Mouse (Mus musculus) cerebellum, adult 9-11 months (tissue): ENCODE measurements at regions not wholly inside any gene's neighbourhood (a gene's known extent, or its start where the extent isn't known, plus 50 kb on each side); places are given as distances from the start of the nearest gene placed in this dataset.

ENCODE experiments used
- DNase-seq: peaks from one replicate; pipeline ENCODE4 v3.0.0; 2022

DNA sequence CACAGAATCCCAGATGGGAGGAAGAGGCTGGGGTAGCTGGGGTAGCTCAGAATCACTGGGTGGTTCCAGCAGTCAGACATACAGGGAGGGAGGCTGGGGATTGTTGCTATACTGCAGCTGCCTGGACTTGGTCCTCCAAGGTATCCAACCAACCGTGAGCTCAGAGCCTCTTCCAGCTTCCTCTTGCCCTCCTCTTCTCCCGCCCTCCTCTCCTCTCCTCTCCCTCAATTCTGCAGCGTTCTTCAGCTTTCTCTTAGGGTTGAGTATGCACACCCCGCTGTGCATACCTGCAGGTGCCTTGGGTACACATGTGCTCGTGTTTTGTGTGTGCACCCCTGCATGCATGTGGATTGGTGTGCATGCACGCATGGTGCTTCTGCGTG, 81.6 kb downstream of the Cstad start:
- DNase-seq, result no peak

DNA sequence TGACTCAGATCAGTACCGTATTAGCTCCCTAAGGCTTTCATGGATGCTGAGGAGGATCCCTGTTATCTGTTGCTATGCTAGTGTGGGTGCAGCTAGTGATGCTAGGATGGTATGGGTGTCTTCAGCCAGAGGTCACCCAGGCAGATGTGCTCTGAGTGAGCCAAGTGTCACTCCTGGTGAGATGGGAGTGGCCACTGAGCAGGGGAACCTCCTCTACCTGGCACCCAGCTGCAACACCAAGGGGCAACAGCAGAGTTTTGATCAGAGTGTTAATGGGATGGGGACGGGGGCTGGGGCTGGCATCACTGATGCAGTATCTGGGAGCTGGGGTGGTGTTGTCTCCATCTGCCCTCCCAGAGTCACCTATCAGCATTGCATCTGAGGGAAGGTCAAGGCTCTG, 81.0 kb downstream of the Cstad start:
- no peak for DNase-seq

DNA sequence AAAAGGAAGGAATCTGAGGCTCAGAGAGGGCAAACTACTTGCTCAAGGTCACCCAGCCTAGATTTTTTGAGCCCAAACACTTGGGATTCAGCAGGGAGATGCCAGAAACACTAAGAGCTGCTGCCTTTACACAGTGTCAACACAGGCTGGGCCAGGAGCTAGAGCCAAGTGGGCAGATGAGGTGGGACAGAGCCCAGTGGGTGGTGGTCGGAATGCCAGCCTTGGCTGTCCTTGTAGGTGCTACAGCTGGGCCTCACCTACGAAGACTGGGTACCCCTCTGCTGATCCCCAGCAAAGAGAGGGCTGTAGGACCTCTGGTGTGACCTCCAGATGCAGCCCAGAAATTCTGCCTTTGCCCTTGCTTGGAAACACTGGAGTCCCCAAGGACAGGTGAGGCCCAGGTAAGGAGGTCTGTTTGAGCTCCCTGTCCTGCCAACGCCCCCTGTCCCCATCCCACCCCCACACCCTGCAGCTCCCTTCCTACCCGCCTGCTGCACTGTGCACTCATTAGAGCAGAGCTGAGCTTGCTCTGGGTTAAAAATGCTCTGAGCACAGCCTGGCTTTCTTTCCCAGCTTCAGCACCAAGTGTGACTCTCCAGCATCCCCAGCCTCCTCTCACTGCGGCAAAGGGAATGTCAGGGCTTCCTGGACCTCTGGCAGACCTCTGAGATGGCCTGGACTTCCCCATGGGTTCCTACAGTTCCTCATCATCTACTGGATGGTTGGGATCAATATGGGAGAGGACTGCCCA, 76.2 kb downstream of the Cstad start:
- DNase-seq, result no peak

DNA sequence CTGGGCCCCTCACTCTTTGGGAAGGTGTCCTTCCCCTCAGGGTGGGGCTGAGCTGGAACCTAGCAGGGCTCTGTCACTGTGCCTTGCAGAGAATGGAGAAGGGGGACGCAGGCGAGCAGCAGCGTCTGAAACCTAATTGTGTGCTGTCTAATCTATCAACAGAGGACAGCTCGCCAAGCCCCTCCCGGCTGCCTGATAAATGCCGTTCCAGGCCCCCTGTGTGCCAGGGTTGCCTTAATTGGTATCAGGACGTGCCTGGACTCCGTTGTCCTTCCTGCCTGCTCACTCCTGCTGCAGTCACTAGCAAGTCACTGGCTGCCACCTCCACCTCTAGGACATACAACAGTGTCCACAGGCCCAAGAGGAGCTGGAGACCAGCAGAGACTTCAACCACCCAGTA, 72.6 kb downstream of the Cstad start:
- DNase-seq, result no peak

DNA sequence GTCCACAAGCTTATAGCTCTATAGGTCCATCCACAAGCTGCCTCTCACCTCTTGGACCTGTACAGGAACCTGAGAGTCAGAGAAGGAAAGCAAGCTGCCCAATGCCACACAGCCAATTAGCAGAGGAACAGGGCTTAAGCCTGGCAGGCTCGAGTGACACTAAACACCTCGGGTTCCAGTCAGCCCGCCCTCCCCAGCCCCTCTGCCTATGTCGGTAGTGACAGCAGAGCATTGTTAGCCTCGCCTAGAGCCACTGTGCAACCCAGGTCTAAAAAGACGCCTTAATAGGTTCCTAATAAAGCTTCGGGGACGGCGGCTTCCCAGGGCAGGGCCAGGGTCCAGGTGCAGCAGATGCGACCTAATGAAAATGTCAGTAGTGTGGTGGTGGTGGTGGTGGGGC, 66.3 kb downstream of the Cstad start:
- DNase-seq, result no peak

DNA sequence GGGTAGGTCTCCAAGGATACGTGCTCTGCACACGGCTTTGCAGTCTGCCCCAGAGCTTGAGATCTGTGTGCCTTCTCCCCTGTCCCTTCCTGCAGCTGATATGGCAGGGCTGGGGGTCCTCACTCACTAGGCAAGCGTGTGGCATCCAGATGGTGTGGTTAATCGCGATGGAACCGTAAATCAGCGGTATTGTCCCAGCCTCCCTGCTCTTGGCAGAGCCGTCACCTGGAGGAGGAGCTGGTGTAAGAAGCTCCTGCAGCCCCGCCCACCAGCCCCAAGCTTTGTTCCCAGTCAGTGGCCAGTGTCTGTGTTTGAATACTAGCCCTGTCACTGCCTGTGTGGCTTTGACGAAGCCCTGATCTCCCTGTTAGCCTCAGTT, 65.8 kb downstream of the Cstad start:
- DNase-seq, result no peak

DNA sequence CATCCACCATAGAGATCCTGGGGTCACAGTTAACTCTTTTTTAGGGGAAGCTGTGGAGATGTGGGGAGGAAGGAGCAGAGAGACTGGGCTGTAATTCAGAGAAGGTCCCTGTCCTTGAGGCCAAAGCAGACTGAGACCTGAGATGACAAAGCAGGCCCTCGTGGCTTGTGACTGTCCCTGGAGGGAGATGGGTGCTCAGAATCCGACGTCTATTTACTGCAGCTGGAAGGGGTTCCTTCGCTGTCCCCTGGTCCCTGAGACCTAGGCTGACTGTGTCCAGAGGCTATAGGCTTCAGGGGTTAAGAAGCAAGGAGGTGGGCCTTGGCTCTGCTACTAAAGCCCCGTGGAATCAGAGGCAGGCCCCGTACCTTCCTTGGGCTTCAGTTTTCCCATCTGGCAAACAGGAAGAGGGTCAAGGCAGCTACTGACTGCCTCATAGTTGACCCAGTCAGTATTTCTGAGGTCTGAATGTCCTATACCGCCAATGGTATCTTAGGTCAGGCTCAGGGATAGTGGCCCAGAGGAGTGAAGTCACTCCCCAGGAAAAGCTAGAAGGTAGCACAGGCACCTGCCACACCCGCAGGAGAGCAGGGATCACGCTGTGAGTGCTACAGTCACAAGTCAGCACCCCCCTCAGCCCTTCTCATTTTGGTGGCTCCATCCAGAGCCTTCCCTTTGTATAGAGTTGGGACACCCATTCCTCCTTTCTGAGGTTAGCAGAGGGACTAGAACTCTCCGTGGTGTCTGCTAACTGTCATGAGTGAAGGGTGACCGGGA, 65.2 kb downstream of the Cstad start:
- peak; percentile 60 for DNase-seq

DNA sequence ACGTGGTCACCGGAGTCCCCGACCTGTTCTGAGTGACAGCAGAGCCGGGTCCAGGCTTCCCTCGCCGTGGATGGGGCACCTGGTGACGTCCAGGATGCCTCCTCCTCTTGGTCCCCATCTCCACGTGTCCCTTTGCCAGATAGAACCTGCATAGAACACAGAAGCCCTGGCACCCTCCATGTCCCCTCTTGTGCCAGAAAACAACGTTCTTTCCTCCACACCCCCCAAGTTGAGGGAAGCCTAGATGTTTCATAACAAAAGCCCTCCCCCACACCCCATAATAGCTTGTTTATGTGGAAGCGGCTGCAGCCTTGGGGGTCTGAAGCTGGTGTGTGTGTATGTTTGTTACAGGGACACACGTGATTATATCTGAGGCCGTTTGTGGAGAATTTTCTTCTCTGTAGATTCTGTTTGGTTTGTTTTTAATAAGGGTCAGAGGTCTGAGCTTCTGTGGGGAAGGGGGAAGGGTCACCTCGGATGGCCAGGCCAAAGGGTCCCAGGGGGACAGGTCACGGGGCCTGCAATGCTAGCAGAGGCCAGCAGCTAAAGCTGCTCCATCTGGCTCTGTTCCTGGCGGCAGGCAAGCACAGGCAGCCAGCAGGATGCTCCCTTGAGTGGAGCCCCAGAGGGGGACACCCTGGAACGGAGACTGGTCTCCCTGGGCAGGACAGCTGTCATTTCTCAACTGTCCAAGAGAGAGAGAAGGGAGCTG, 64.2 kb downstream of the Cstad start:
- peak; percentile 84 for DNase-seq
